Mouse (Mus musculus) c-Kit-positive CD71-positive TER-119-negative erythroid progenitor cells, embryonic 14.5 days (primary cell): ENCODE results near the gene Gm17657.
A peak's percentile ranks its signal among the peaks of the same experiment; 100 is the strongest.

Source experiments
- DNase-seq: peaks from one replicate; pipeline ENCODE4 v3.0.0-alpha.2; 2013; ENCODE audit warnings: low read depth

Gm17657 gene

DNA sequence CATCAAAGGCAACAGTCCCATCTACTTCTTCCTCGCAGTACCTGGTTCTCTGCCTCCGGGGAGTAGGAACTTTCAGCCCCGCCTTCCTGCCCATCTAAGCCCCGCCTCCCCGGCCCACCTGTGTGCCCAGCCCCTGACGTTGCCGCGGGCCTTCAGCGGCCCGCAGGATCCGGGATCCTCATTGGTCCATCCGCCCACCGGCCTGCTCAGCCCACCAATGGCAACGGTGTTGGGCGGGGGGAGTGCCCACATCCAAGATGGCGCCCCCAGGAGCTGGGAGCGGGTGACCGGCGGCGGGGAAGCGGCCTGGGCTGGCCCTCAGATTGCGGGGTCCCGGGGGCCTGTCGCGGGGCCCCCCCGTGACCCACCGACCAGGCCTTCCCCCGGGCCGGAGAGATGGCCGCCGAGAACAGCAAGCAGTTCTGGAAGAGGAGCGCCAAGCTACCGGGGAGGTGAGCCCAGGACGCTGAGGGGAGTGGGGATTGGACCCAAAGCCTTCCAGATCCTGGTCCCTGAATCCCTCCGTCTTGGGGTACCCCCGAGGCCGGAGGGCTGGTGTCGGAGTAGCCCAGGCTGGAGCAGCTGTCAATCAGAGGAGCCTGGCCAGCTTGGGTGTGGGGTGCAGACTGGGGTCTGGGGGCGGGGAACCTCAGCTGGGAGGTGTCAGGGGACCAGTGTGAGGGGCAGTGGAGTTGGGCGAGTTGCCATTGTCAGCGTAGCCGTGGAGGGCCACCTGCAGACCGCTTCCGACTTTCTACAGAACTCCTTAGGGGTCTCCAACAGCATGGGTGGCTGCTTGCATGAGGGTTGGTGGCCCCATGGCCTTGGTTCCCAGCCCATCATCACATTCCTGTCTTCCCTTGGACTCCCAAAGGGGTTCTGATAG lies at the start of gene Gm17657, which contains the start of gene Tbc1d22b:
Gene Gm17657, minus strand, starts transcription at position 96 of the 886 bp plus-strand sequence.
Gene Tbc1d22b, plus strand, starts transcription at position 243 of the 886 bp plus-strand sequence.
- peak; percentile 91 for DNase-seq

DNA sequence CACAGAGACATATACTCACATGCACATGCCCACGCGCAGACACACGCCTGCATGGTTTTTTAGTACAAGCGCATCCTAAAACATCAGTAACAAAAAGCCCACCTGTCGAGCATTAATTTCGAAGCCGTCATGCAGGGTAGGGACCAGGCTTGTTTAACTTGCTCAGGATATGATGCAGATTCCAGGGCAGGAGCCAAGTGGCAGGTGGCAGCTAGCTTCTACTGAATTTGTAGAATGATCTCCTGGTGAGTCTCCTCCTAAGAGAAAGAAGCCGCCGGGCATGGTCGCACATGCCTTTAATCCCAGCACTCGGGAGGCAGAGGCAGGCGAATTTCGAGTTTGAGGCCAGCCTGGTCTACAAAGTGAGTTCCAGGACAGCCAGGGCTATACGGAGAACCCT lies 49.6 kb upstream of the Gm17657 start:
- DNase-seq, result no peak

DNA sequence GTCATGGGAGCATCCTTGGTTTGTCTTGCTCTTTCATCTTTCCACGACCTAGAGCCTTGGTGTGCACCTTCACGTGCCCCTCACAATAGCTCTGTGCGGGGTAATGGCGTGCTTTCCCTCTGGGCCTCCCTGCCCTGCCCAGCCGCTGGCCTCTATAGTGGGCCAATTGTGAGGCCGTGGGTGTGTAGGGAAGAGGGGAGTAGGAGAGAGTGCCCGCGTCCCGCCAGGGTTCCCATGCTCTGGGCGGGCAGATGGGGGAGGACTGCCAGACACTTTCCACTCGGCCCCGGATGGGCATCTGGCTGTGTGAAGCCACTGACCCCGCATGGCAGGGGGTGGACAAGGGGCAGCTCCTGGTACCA lies 47.3 kb upstream of the Gm17657 start:
- DNase-seq, result no peak

GRCm38 (mm10) chr17:29595891-29596770 lies 46.7 kb upstream of the Gm17657 start:
- DNase-seq, result no peak

- no peak for DNase-seq
Measured at GRCm38 (mm10) chr17:29589221-29589898, 39.9 kb upstream of the Gm17657 start.

GRCm38 (mm10) chr17:29586921-29587320 lies 37.5 kb upstream of the Gm17657 start:
- DNase-seq, result no peak

DNA sequence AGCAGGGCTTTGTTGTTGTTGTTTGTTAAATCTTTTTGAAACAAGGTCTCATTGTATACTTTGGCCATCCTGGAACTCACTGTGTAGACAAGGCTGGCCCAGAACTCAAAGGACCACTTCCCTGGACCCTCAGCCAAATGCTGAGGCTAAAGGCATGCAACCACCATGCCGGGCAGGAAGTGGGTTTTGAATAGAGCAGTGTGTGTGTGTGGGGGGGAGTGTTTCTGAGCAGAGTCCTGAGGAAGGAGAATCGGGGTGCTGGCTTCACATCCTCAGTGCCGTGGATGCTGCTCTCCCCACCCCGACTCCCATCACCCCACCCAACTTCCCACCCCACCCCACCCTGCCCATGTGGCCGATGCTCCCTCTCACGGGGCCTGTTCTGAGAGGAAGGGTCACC lies 36.0 kb upstream of the Gm17657 start:
- no peak for DNase-seq

- DNase-seq, result no peak
Measured at GRCm38 (mm10) chr17:29584737-29585136, 35.3 kb upstream of the Gm17657 start.

GRCm38 (mm10) chr17:29584306-29584705 lies 34.9 kb upstream of the Gm17657 start:
- DNase-seq, result no peak

DNA sequence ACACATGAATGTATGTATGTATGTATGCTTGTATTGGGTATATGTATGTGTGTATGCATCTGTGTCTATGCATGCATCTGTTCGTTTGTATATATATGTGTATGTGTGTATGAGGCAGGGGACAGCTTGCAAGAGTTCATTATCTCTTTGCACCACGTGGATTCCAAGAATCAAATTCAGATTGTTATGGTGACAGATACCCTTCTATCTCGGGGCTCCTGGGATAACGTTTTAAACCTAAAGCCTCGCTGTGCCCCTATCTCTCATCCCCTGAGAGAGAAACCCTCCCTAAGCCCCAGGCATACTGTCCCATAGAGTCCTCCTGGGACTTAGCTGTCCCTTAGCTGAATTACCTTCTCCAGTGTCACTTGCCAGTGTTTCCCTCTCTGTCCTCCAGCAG lies 34.1 kb upstream of the Gm17657 start:
- DNase-seq, result peak; percentile 28

DNA sequence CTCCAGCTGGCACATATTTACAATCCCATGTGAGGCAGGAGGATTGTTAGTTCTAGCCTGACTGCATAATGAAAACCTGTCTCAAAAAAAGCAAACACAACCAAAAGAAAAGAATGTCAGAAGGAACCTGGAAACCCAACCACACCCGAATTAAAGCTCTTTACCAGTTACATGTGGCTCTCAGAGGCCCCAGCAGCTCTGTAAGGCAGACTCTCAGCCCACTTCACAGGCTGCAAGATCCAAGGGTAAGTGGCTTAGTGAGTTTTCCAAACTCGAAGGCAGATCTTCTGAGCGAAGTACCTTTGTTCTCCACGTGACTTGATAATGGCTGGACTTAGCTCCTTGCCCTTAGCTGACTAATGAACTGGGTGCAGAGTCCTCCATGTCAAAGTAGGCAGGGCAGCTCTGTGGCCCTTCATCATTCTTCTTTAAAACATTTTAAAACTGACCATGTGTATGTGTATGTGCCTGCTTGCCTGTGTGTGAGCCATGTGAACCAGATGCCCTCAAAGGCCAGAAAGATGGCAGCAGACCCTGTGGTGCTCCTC lies 30.2 kb upstream of the Gm17657 start:
- DNase-seq, result no peak

DNA sequence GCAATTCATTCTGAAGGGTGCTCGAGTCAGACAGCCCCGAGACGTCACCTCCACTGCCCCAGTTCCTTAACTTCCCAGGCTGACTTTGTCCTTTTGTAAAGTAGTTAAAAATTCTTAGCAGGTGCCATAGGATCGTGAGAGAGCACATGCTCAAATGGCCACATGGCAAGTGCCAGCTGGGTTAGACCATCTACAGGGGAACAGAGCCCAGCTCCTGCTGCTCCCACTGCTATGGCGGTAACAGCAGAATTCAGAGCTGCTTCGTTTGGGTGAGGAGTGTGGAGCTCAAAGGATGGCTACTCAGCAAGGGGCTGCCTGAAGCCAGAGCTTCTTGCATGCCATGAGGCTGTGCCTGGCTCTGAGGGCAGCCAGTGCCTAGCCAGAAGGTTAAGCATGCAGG lies 20.4 kb upstream of the Gm17657 start:
- DNase-seq, result no peak

GRCm38 (mm10) chr17:29568435-29568834 lies 19.0 kb upstream of the Gm17657 start:
- no peak for DNase-seq

- no peak for DNase-seq
Measured at GRCm38 (mm10) chr17:29565521-29565920, 16.1 kb upstream of the Gm17657 start.

GRCm38 (mm10) chr17:29558476-29558875 lies 9.0 kb upstream of the Gm17657 start:
- DNase-seq, result no peak

GRCm38 (mm10) chr17:29556893-29557292 lies 7.5 kb upstream of the Gm17657 start:
- no peak for DNase-seq

DNA sequence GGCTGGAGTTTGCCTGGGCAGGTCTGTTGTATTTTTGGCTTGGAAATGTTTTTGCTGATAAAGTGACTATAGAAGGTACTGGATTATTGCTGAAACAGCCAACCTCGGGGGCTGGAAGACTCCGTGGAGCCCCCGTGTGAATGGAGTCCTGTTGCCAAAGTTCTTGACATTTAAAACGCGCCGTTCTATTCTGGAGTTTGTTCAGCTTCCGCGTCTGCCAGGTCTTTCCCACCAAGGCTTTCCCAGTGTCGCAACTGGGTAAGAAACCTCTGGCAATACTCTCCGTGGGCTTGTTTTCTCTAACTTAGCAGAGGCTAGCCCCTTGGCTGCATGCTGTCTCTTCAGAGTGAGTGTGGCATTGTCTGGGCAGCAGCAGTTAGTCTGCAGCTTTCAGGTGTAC lies 7.0 kb upstream of the Gm17657 start:
- no peak for DNase-seq

DNA sequence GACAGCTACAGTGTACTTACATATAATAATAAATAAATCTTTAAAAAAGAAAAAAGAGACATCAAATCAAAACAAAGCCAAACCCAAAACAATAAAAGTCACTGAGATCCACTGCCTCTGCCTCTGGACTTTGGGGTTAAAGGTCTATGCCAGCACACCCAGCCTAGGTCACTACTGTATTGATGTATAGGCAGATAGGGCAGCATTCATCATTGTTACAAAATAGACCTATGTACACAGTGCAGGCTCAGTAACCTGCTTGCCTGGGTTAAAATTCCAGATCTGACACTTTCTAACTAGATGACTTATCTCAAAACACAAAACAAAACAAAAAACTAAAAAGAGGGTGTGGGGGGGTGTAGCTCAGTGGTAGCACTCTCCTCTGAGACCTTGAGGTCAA lies 4.7 kb upstream of the Gm17657 start:
- no peak for DNase-seq

GRCm38 (mm10) chr17:29552162-29552732 lies 2.8 kb upstream of the Gm17657 start, which contains the start of gene Tmem217:
Gene Tmem217 (minus strand): TSS chr17:29552385.
- DNase-seq, result no peak

DNA sequence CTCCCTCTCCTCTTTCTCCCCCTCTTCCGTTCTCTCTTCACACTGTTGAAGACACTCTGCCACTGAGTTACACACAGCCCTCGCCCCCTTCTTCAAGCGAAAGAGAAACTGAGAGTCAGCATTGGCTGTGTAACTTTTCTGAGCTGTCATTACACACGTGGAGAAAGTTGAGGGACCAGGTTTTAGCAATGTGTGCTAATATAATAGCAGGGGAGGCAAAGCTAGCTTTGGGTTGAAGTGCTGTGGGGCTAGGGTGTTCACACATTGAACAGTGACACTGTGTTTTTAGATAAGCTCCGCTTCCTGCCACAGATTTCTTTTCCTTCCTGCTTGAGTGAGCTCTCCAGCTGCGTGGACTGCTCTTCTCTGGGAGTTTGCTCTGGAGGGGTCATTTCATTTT lies 1.6 kb upstream of the Gm17657 start:
- DNase-seq, result no peak

DNA sequence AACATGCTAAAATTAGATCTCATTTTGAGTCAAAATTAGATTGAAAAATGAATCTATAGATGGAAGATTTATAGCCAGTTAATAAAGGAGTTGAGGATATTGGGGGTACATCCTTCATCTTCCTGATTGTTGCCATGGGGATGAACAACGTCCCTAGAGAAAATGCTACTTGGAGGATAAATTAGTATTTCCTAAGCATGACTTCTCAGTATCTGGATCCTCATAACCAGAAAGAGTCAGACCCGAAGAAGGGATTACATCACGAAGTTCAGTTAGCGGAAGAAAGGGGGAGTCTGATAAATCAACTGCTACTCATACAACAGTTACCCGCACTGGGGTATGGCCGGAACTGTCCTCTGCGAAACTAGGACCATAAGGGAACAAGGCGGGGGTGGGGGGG lies 444 bp downstream of the Gm17657 start:
- DNase-seq, result no peak

GRCm38 (mm10) chr17:29548494-29548893 lies 944 bp downstream of the Gm17657 start:
- no peak for DNase-seq
